Mouse (Mus musculus) embryonic facial prominence, embryonic 14.5 days (tissue): ENCODE results near the gene Ccdc148. TPM values are rescaled to one million over a fixed set of nuclear protein-coding genes. Genes with fewer than 3 reads are reported as not detected.

Source experiments
- ATAC-seq: fragments of 200-750 bp; cut with Nextera tagmentation; 2 replicates; pipeline ENCODE4 v1.8.0; 2017; ENCODE audit warnings: low read depth, moderate number of reproducible peaks, moderate TSS enrichment
- DNase-seq: peaks from one replicate; pipeline ENCODE4 v3.0.0-alpha.2; 2015; ENCODE audit warnings: low spot score
- H3K27ac ChIP-seq: fragments of 300-500 bp; sonication (generic); replicated peaks from 2 replicates; pipeline ENCODE4 v1.5.1; 2014; ENCODE audit warnings: low read depth, mild to moderate bottlenecking, low read length, moderate library complexity
- H3K27me3 ChIP-seq: fragments of 300-500 bp; sonication (generic); replicated peaks from 2 replicates; pipeline ENCODE4 v1.6.1; 2014; ENCODE audit warnings: low read length; ENCODE audit not compliant: control insufficient read depth, insufficient read depth
- H3K36me3 ChIP-seq: fragments of 300-500 bp; sonication (generic); 2 replicates; pipeline ENCODE4 v1.6.1; 2014; ENCODE audit warnings: low read length, mixed read lengths; ENCODE audit not compliant: control insufficient read depth, insufficient read depth
- H3K4me1 ChIP-seq: fragments of 300-500 bp; sonication (generic); 2 replicates; pipeline ENCODE4 v1.6.1; 2014; ENCODE audit warnings: antibody characterized with exemption, low read length; ENCODE audit not compliant: control insufficient read depth, insufficient read depth
- H3K4me2 ChIP-seq: fragments of 300-500 bp; sonication (generic); 2 replicates; pipeline ENCODE4 v1.6.1; 2014; ENCODE audit warnings: low read depth, mild to moderate bottlenecking, low read length, moderate library complexity, mixed read lengths
- H3K4me3 ChIP-seq: fragments of 300-500 bp; sonication (generic); 2 replicates; pipeline ENCODE4 v1.5.1; 2014; ENCODE audit warnings: low read depth, mild to moderate bottlenecking, low read length
- H3K9ac ChIP-seq: fragments of 300-500 bp; sonication (generic); 2 replicates; pipeline ENCODE4 v1.6.1; 2014; ENCODE audit warnings: low read depth, mild to moderate bottlenecking, low read length, moderate library complexity, mixed read lengths
- H3K9me3 ChIP-seq: fragments of 300-500 bp; sonication (generic); 2 replicates; pipeline ENCODE4 v1.6.1; 2016; ENCODE audit warnings: low read length; ENCODE audit not compliant: control insufficient read depth
- WGBS: fragments of 180-500 bp; shearing (Covaris S2); extraction: QIAGEN DNeasy Blood & Tissue Kit; methylation state at CpG from one replicate; pipeline ENCODE4 v1.1.7; 2014; 5-methylcytosine and 5-hydroxymethylcytosine counted together
- polyA plus RNA-seq: library from polyadenylated mRNA; unstranded; fragments of >200 nt; fragmentation: Nextera tagmentation; extraction: Ambion mirVana; gene quantifications from 2 replicates; pipeline ENCODE4 v1.2.1, GENCODE M21; 2014

The Ccdc148 gene
- polyA plus RNA-seq, 1 experiment from 2014 or later = 0.85 TPM

- Histone ChIP-seq H3K27ac (no peak overlapping the region), H3K4me3 (no peak overlapping the region), H3K36me3 (no peaks in the 10 kb centered on the region), H3K4me1 (no peaks in the 10 kb centered on the region), H3K9ac (no peak overlapping the region), H3K27me3 (no peaks in the 10 kb centered on the region), H3K9me3 (no peaks in the 10 kb centered on the region), H3K4me2 (no peak overlapping the region)
- 86% methylated on average over 6 of the region's 6 CpGs for WGBS
- ATAC-seq = no peak
- DNase-seq = no peak
These were observed 126.2 kb downstream of the Ccdc148 start for GRCm38 (mm10) chr2:59034281-59034680.

GRCm38 (mm10) chr2:59024558-59024957, 135.9 kb downstream of the Ccdc148 start:
- DNase-seq (no peak), ATAC-seq (no peak)
- H3K27me3 ChIP-seq = no peaks in the 10 kb centered on the region
- no peaks in the 10 kb centered on the region for H3K36me3 ChIP-seq
- no peaks in the 10 kb centered on the region for H3K9me3 ChIP-seq
- no peak overlapping the region for H3K27ac ChIP-seq
- no peak overlapping the region for H3K4me2 ChIP-seq
- H3K9ac ChIP-seq = no peak overlapping the region
- no peaks in the 10 kb centered on the region for H3K4me1 ChIP-seq
- H3K4me3 ChIP-seq = no peak overlapping the region
- 67% methylated on average over 3 of the region's 3 CpGs for WGBS

GRCm38 (mm10) chr2:59007356-59007755, 153.1 kb downstream of the Ccdc148 start:
- Histone ChIP-seq H3K36me3 (no peaks in the 10 kb centered on the region), H3K9me3 (no peaks in the 10 kb centered on the region), H3K4me1 (no peaks in the 10 kb centered on the region), H3K27me3 (no peaks in the 10 kb centered on the region), H3K4me3 (no peak overlapping the region), H3K4me2 (no peak overlapping the region), H3K27ac (no peak overlapping the region), H3K9ac (no peak overlapping the region)
- no peak for ATAC-seq
- 87% methylated on average over 5 of the region's 5 CpGs for WGBS
- DNase-seq = no peak

GRCm38 (mm10) chr2:59006567-59007340, 153.7 kb downstream of the Ccdc148 start:
- Histone ChIP-seq H3K4me3 (no peak overlapping the region), H3K4me2 (no peak overlapping the region), H3K27me3 (no peaks in the 10 kb centered on the region), H3K4me1 (no peaks in the 10 kb centered on the region), H3K9ac (no peak overlapping the region), H3K9me3 (no peaks in the 10 kb centered on the region), H3K27ac (no peak overlapping the region), H3K36me3 (no peaks in the 10 kb centered on the region)
- ATAC-seq = no peak
- DNase-seq = no peak
- 87% methylated on average over 8 of the region's 8 CpGs for WGBS

GRCm38 (mm10) chr2:58997151-58997550, 163.3 kb downstream of the Ccdc148 start:
- no peaks in the 10 kb centered on the region for H3K36me3 ChIP-seq
- DNase-seq (no peak), ATAC-seq (no peak)
- H3K4me2 ChIP-seq = no peak overlapping the region
- no peaks in the 10 kb centered on the region for H3K4me1 ChIP-seq
- no peaks in the 10 kb centered on the region for H3K27me3 ChIP-seq
- no peaks in the 10 kb centered on the region for H3K9me3 ChIP-seq
- H3K9ac ChIP-seq = no peak overlapping the region
- no peak overlapping the region for H3K4me3 ChIP-seq
- WGBS = 82% methylated on average over 2 of the region's 2 CpGs
- H3K27ac ChIP-seq = no peak overlapping the region

GRCm38 (mm10) chr2:58992431-58993191, 167.9 kb downstream of the Ccdc148 start:
- Histone ChIP-seq H3K4me2 (no peak overlapping the region), H3K36me3 (no peaks in the 10 kb centered on the region), H3K4me1 (no peaks in the 10 kb centered on the region), H3K27me3 (no peaks in the 10 kb centered on the region), H3K9me3 (no peaks in the 10 kb centered on the region), H3K27ac (no peak overlapping the region), H3K4me3 (no peak overlapping the region), H3K9ac (no peak overlapping the region)
- 72% methylated on average over 14 of the region's 14 CpGs for WGBS
- DNase-seq (peak; percentile 45), ATAC-seq (no peak)

GRCm38 (mm10) chr2:58978095-58978494, 182.4 kb downstream of the Ccdc148 start:
- no peak overlapping the region for H3K9ac ChIP-seq
- no peaks in the 10 kb centered on the region for H3K4me1 ChIP-seq
- ATAC-seq (no peak), DNase-seq (no peak)
- H3K9me3 ChIP-seq = no peaks in the 10 kb centered on the region
- H3K27me3 ChIP-seq = no peaks in the 10 kb centered on the region
- no peaks in the 10 kb centered on the region for H3K36me3 ChIP-seq
- no peak overlapping the region for H3K27ac ChIP-seq
- 88% methylated on average over 7 of the region's 7 CpGs for WGBS
- H3K4me3 ChIP-seq = no peak overlapping the region
- H3K4me2 ChIP-seq = no peak overlapping the region

- H3K36me3 ChIP-seq = no peaks in the 10 kb centered on the region
- H3K9me3 ChIP-seq = no peaks in the 10 kb centered on the region
- WGBS = 50% methylated on average over 9 of the region's 9 CpGs
- no peak overlapping the region for H3K9ac ChIP-seq
- peak overlapping the region; percentile 26; the same call in 1 of the 2 replicates for H3K4me2 ChIP-seq
- DNase-seq = peak; percentile 29
- H3K27ac ChIP-seq = no peak overlapping the region
- no peaks in the 10 kb centered on the region for H3K27me3 ChIP-seq
- 0 out of 2 replicates have a peak, but pooled peaks cover 11% of the 10 kb centered on the region for H3K4me1 ChIP-seq
- no peak overlapping the region for H3K4me3 ChIP-seq
- ATAC-seq = no peak
These were observed 188.8 kb downstream of the Ccdc148 start for GRCm38 (mm10) chr2:58971507-58972275.
